Mouse (Mus musculus) gastrocnemius, postnatal 25 days (tissue): ENCODE data around the gene Majin. TPM values are rescaled to one million over a fixed set of nuclear protein-coding genes. Genes with fewer than 3 reads are reported as not detected.

Experiments used
- DNase-seq: peaks from one replicate; pipeline ENCODE4 v3.0.0; 2022
- total RNA-seq, 2 experiments: library from RNA; stranded (reverse); gene quantifications; 1 replicate in 1 of 2; 2 replicates in 1 of 2; pipeline ENCODE4 v1.2.3; 2021

Gene Majin
- total RNA-seq, 2 experiments from 2014 or later: not detected

DNA sequence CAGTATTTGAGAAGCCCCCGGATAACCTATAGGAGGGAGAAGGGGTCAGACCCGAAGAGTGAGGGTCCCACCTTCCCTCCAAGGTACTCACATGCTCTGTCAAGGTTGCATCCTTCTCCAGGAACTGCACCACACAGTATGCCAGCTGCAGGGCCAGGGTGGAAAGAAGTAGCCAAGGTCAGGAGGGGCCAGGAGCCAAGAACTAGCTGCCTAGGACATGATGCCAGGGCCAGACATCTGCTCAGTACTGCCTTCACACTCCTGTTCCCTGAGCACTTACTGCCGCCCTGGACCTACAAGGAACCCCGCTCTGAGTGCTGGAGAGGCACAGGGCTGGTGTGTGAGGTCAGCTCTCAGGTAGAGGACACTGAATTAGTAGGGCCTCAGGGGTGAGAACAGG is 46.2 kb downstream of the Majin start:
- DNase-seq: peak; percentile 67

DNA sequence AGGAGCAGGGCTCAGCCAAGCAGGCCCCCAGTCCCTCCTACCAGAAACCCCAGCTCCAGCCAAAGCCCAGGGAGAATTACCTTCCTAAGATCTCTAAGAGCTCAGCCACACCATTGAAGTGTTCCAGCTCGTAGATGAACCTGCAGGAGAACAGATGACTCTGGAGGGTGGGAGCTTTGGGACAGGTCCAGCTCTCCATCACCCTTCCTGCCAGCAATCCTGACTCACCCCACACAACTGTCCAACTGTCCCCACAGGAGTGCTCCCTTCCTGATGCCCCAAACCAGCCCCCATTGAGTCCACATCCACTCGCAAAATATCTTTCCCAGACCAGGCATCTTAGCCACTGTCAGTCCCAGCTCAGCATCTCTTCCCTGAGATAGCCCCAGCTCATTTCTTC is 46.8 kb downstream of the Majin start:
- no peak for DNase-seq

DNA sequence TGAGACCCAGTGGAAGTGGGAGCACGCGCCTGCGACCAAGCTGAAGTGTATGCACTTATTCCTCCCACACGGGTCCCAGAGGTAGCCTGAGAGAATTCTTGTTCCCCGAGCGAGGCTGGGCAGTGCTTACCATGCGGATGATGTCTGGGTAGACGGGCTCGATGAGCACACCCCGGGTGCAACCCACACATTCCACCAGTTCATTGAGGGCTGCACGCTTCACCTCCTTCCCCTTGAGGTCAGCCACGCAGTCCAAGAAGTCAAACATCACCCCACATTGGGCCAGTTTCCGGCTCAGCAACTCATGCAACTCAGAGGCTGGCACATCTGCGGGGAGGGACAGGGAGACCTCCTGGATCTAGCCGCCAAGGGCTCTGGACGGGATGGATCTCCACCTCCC is 49.5 kb downstream of the Majin start:
- no peak for DNase-seq

- no peak for DNase-seq
Observed at GRCm38 (mm10) chr19:6234337-6235083, 50.3 kb downstream of the Majin start.

- peak; percentile 95 for DNase-seq
Observed at GRCm38 (mm10) chr19:6235084-6236052, 51.2 kb downstream of the Majin start, which contains the start of gene Ppp2r5b. Gene Ppp2r5b (minus strand): TSS chr19:6235872.

DNA sequence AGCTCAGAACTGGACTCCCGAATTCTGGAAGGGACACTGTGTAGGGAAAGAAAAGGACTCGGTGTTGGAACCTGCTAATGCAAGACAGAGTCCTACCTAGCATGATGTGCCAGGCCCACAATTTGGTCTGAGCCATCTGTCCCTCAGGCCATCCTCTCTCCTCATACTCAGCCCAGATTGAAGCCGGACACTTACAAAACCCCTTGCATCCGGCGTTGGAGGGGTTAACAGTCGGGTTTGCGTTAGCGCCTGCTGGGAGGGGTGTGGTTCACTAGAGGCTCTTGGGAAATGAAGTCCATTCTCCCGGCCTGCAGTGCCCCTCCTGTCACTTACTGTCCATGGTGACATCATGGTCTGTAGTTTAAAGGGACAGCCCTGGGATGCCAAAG is 51.9 kb downstream of the Majin start:
- peak; percentile 91 for DNase-seq

DNA sequence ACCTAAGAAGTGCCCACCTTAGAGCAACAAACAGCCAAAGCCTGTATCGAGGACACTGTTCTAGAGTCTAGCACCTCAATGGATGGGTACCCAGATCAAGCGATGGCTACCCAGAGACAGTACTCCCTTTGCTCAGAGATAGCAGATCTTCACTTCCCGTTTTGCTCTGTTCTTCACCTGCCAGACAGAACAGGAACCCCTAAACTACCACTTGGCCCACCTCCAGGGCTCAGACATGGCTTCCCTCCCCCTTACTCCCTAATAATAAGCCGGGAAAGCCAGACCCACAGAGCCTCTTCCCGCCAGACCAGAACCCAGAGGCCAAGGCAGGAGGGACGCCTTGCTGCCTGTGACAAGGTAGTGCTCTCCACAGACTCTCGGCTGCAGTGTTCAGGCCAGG is 52.7 kb downstream of the Majin start:
- no peak for DNase-seq

DNA sequence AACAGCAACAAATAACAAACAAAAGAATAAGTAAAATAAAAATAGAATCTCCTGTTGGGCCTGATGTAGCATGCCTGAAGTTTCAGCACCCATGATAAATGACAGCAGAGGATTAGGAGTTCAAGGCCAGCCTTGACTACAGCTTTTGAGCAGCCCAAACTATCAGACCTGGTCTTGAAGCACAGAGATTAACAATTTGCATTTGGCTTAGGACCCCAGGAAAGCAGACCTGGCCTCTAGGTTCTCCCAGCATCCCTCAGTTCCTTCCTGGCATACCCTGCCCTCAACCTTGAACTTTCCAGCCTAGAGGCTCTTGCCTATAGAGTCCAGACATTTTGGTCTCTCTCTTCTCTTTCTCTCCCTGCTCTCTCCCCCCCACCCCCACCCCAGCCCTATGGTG is 54.6 kb downstream of the Majin start:
- no peak for DNase-seq

- DNase-seq: no peak
Observed at GRCm38 (mm10) chr19:6240136-6240535, 55.9 kb downstream of the Majin start.

DNA sequence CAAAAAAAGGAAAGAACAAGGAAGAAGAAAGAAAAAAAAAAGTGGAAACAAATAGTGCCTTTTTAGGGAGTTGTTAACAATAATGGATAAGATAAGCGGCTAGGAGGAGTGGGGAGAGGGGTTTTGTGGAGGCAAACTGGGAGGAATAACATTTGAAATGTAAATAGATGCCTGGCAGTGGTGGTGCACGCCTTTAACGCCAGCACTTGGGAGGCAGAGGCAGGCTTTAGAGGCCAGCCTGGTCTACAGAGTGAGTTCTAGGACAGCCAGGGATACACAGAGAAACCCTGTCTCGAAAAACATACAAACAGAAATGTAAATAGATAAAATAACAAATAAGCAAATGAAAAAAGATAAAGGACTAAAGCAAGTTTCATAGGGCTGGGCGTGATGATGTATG is 56.5 kb downstream of the Majin start:
- DNase-seq: no peak

GRCm38 (mm10) chr19:6241274-6242107 is 57.3 kb downstream of the Majin start, which contains the start of gene Atg2a:
Gene Atg2a (plus strand): TSS chr19:6241668.
- peak; percentile 99 for DNase-seq

DNA sequence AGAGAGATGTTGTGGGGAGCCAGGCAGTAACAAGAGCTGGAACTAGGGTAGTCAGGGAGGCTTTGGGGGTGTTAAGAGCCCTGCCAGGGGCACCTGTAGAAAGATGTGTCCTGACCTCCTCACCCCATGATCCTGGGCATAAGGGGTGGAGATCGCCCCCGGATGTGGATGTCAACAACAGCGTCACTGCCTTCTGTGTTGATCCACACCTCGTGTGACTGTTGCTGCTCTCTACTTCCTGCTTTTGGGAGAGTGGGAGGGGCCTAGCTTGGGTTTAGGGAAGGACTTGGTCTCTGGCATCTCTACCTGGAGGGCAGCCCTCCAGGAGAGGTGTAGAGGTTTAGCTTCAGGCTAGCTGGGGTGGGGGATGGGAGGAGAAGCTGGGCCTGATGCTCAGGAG is 58.1 kb downstream of the Majin start:
- peak; percentile 34 for DNase-seq

GRCm38 (mm10) chr19:6243226-6243625 is 59.0 kb downstream of the Majin start:
- DNase-seq: no peak

- DNase-seq: no peak
Observed at GRCm38 (mm10) chr19:6245806-6246205, 61.6 kb downstream of the Majin start.

- no peak for DNase-seq
Observed at GRCm38 (mm10) chr19:6247526-6248300, 63.5 kb downstream of the Majin start.

GRCm38 (mm10) chr19:6253021-6253420 is 68.8 kb downstream of the Majin start:
- DNase-seq: no peak

DNA sequence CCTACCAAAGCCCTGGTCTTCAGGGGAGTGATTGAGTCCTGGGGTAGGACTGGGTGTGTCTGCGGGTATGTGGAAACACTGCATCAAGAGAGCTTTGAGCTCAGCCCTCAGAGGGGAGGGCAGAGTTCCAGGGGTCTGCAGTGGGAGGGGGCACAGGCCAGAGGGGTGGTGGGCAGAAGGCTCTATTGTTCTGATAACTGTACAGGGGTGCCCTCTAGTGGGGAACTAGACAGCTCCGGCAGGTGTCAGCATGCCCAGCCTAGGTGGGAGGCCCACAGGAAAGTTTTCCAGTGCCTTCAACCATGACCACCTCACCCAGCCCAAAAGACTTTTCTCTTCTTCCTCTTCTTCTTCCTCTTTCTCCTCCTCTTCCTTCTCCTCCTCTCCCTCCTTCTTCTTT is 76.2 kb downstream of the Majin start:
- no peak for DNase-seq

GRCm38 (mm10) chr19:6260946-6261345 is 76.8 kb downstream of the Majin start:
- DNase-seq: no peak

GRCm38 (mm10) chr19:6261379-6261778 is 77.2 kb downstream of the Majin start:
- DNase-seq: no peak

DNA sequence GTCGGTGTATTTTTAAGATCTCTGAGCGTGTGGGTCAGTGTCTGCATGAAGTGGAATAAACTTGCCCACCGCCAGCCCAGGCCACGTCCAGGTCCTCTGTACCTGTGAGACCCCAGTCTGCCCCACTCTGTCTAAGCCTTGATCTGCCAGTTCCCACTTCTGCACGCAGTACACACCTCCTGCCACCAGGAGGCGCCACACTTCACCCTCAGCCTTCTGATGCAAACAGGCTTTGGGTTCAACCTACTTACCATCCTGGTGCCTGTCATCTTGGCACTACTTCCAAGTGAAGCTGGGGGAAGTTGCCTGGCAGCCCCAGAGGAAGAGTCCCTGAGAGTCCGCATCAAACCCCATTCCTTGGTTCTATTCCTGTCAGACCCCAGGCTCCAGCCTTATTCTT is 78.0 kb downstream of the Majin start:
- no peak for DNase-seq

- no peak for DNase-seq
Observed at GRCm38 (mm10) chr19:6262839-6263433, 78.7 kb downstream of the Majin start.
